Mouse (Mus musculus): ENCODE results near the gene Nim1k. TPM values are rescaled to one million over a fixed set of nuclear protein-coding genes. Genes with fewer than 3 reads are reported as not detected.
"Not testable (repeated sequence)": the region's sequence is repeated elsewhere in the genome, so short reads cannot be mapped to it uniquely, and the experiment has no call there.

Nim1k gene
- polyA plus RNA-seq, 1 experiment = 0.05 TPM

DNA sequence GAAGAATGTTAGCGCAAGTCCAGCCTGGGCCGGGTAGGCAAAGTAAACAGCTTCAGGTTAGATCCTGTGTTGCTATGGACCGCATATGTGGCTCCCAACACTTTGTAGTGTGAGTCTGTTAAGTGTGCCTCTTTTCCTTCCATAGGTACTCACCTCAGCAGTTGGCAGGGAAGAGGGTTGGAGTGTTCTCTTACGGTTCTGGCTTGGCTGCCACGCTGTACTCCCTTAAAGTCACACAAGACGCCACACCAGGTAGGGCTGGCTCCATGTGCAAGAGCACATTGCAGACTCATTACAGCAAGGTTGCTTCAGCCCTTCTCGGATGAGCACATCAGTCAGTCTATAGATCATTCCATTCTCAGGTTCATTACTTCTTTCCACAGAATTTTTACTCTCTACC, 51.4 kb downstream of the Nim1k start:
- H3K36me3 ChIP-seq (ENCODE audit: control insufficient read depth, insufficient read depth, low read length) = peaks cover 64% of the 10 kb centered on the region
- 89% methylated on average over 7 of the region's 7 CpGs for WGBS
- no peak overlapping the region for H3K27ac ChIP-seq (ENCODE audit: insufficient read depth, low read depth, low read length)
- H3K4me1 ChIP-seq (ENCODE audit: control insufficient read depth, insufficient read depth, insufficient read length, low read length) = no peaks in the 10 kb centered on the region
- no peaks in the 10 kb centered on the region for H3K27me3 ChIP-seq (ENCODE audit: control insufficient read depth, insufficient read depth, low read length)
- no peak overlapping the region for H3K4me3 ChIP-seq (ENCODE audit: low read depth, low read length)
- TF ChIP-seq POLR2A (IDR thresholded peaks at IDR 0.05; ENCODE audit: low read depth, low read length) (no peak), CTCF (IDR thresholded peaks at IDR 0.05; ENCODE audit: extremely low read depth, insufficient read length, insufficient replicate concordance, low read depth, low read length) (no peak)

DNA sequence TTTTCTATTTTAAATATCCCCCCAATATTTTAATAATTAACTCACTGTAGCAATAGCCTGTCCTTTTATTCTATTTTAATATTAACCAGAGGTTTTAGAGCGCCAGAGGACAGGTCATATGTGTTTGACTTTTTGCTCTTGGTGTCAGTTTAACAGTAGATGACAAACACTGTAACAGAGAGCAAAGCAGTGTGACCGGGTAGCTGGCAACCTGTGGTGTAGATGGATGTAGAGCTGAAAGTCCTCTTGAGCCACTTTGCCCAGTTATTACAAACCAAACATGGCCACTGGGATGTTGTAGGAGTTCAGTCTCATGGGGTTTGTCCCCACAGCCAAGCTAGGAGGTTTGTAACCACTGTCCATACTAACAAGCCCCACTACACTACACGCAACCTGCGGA, 57.2 kb downstream of the Nim1k start:
- Histone ChIP-seq H3K4me1 (ENCODE audit: control insufficient read depth, insufficient read depth, insufficient read length, low read length) (peaks cover 3% of the 10 kb centered on the region), H3K27me3 (ENCODE audit: control insufficient read depth, insufficient read depth, low read length) (no peaks in the 10 kb centered on the region), H3K4me3 (ENCODE audit: low read depth, low read length) (no peak overlapping the region), H3K27ac (ENCODE audit: insufficient read depth, low read depth, low read length) (no peak overlapping the region), H3K36me3 (ENCODE audit: control insufficient read depth, insufficient read depth, low read length) (peaks cover 44% of the 10 kb centered on the region)
- no peak for TF ChIP-seq CTCF (IDR thresholded peaks at IDR 0.05; ENCODE audit: extremely low read depth, insufficient read length, insufficient replicate concordance, low read depth, low read length)
- WGBS = 81% methylated on average over 4 of the region's 4 CpGs

DNA sequence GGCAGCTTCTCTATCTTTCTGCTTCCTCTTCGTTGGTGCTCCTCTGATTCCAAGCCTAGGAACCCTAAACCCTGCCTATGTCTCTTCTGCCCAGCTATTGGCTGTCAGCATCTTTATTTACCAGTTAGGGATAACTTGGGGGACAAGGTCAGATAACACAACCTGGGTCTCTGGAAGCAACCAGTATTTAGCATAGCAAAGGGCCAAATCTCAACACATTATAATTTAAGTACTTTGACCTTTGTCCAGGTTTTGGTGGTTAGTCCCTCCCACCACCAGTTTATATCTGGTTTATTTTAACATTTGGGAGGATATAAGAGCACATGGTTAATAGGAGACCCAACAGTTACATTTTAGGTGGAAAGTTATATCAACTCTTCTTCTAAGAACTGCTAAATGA, 59.2 kb downstream of the Nim1k start:
- peaks cover 3% of the 10 kb centered on the region for H3K4me1 ChIP-seq (ENCODE audit: control insufficient read depth, insufficient read depth, insufficient read length, low read length)
- no peaks in the 10 kb centered on the region for H3K27me3 ChIP-seq (ENCODE audit: control insufficient read depth, insufficient read depth, low read length)
- WGBS = 60% methylated on average over 1 of the region's 1 CpGs
- H3K4me3 ChIP-seq (ENCODE audit: low read depth, low read length) = no peak overlapping the region
- peaks cover 31% of the 10 kb centered on the region for H3K36me3 ChIP-seq (ENCODE audit: control insufficient read depth, insufficient read depth, low read length)
- TF ChIP-seq CTCF (IDR thresholded peaks at IDR 0.05; ENCODE audit: extremely low read depth, insufficient read length, insufficient replicate concordance, low read depth, low read length) = no peak
- no peak overlapping the region for H3K27ac ChIP-seq (ENCODE audit: insufficient read depth, low read depth, low read length)

DNA sequence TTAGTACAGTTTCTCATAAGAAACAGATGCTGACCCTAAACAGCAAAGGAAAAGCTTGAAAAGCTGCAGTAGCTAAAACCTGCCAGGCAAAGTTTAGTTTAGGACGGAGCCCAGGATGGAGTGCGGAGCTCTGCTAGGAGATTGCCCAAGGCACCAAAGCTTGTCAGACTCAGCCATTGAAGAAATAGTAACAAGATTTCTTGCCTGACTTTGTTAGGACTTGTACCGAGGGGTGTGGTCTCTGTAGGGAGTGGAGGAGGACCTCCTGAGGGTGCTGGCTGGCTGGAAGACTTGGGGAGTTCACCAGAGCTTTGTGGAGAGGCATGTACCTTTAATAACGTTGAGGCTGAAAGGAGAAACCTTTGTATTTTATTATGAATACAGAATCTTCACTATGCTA, 60.0 kb downstream of the Nim1k start:
- peaks cover 26% of the 10 kb centered on the region for H3K36me3 ChIP-seq (ENCODE audit: control insufficient read depth, insufficient read depth, low read length)
- TF ChIP-seq POLR2A (IDR thresholded peaks at IDR 0.05; ENCODE audit: low read depth, low read length) (no peak), CTCF (IDR thresholded peaks at IDR 0.05; ENCODE audit: extremely low read depth, insufficient read length, insufficient replicate concordance, low read depth, low read length) (no peak)
- WGBS = 77% methylated on average over 4 of the region's 4 CpGs
- no peak overlapping the region for H3K4me3 ChIP-seq (ENCODE audit: low read depth, low read length)
- H3K27me3 ChIP-seq (ENCODE audit: control insufficient read depth, insufficient read depth, low read length) = no peaks in the 10 kb centered on the region
- peaks cover 5% of the 10 kb centered on the region for H3K4me1 ChIP-seq (ENCODE audit: control insufficient read depth, insufficient read depth, insufficient read length, low read length)
- H3K27ac ChIP-seq (ENCODE audit: insufficient read depth, low read depth, low read length) = no peak overlapping the region

DNA sequence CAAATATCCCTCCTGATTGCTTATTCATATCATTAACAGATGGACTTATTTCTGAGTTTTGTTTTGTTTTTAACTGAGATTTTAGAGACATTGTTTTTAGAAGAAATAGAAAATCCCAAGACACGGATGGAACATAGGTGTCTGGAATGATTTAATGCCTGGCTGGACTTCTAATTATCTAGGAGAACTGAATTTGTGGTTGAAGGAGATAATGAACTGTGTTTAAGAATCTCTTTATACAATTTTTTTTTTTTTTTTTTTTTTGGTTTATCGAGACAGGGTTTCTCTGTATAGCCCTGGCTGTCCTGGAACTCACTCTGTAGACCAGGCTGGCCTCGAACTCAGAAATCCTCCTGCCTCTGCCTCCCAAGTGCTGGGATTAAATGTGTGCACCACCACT, 63.7 kb downstream of the Nim1k start:
- not testable (repeated sequence) for H3K4me1 ChIP-seq (ENCODE audit: control insufficient read depth, insufficient read depth, insufficient read length, low read length); H3K27ac ChIP-seq (ENCODE audit: insufficient read depth, low read depth, low read length); H3K27me3 ChIP-seq (ENCODE audit: control insufficient read depth, insufficient read depth, low read length); H3K4me3 ChIP-seq (ENCODE audit: low read depth, low read length); H3K36me3 ChIP-seq (ENCODE audit: control insufficient read depth, insufficient read depth, low read length)
- 61% methylated on average over 3 of the region's 3 CpGs for WGBS

DNA sequence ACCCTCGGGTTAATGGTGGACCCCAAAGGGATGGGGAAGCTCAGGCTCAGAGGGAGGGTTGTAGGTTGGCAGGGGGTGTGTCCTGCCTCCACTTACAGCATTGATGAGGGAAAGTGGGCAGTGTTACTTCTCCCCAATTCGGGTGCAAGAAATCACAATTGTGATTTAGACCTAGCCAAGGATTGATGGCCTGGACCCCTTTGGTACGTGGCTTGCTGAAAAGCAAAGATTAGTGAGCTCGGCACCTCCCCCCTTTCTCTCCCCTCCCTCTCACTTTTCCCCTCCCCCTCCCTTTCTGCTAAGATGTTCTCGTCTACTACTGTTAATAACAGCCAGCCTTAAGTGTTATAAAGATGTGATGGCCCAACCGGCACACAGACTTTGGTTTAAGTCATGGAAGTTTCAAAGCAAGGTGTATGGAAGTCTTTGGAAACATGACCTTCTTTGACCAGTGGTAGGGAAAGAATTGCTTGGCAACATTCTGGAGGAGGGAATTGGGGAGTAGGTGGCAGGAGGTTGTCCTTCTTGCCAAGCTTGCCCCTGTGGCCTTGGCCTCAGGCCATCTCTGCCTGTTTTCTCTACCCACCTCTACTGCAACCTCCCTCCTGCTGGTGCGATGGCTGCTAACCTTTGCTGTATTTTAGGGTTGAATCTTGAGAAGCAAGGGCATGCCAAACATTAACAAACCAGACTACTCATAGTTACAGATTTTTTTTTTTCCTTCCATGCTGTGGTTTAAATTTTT, 64.6 kb downstream of the Nim1k start:
- H3K27me3 ChIP-seq (ENCODE audit: control insufficient read depth, insufficient read depth, low read length) = no peaks in the 10 kb centered on the region
- 1% methylated on average over 7 of the region's 7 CpGs for WGBS
- TF ChIP-seq POLR2A (IDR thresholded peaks at IDR 0.05; ENCODE audit: low read depth, low read length) (no peak), CTCF (IDR thresholded peaks at IDR 0.05; ENCODE audit: extremely low read depth, insufficient read length, insufficient replicate concordance, low read depth, low read length) (no peak)

DNA sequence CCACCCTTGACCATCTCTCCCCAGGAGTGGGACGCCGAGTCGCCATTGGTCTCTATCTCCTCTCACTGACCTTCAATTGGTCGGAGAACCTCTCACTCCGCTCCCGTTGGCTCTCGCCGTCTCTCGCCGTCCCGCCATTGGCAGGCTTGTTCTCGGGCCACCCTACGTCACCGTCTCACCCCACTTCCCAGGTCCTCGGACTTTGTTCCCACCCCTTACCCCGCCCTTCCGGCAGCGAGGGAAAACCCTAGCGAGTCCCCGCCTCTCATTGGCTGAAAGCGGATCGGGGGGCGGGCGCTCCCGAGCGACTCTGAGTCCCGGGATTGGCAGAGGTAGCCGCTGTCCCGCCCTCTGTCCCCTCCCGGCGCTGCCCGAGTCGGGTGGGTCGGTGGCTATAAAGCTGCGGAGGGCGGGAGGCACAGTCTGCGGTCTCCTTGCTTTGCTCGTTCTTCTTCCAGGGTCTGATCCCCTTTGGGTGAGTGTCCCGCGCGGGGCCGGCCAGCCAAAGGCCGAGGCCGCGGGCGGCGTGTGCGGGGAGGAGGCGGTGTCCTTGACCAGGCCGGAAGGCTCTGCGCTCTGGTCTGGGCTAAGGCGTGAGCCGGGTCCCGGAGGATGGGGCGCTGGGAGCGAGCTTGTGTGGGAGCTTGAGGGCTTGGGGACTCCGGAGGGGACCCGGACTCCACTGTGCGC, 65.5 kb downstream of the Nim1k start, which contains the start of gene Hmgcs1:
TSS of gene Hmgcs1 (plus strand) at position 341 of the 690 bp plus-strand sequence.
- TF ChIP-seq POLR2A (IDR thresholded peaks at IDR 0.05; ENCODE audit: low read depth, low read length) (peak; percentile 93), CTCF (IDR thresholded peaks at IDR 0.05; ENCODE audit: extremely low read depth, insufficient read length, insufficient replicate concordance, low read depth, low read length) (no peak)
- peak within 1 kb of the TSS; percentile 87 for H3K27ac ChIP-seq (ENCODE audit: insufficient read depth, low read depth, low read length)
- peak within 1 kb of the TSS; percentile 93 for H3K4me3 ChIP-seq (ENCODE audit: low read depth, low read length)
- WGBS = under 1% methylated on average over 59 of the region's 59 CpGs
- no peaks in the 10 kb centered on the region for H3K27me3 ChIP-seq (ENCODE audit: control insufficient read depth, insufficient read depth, low read length)
- H3K36me3 ChIP-seq (ENCODE audit: control insufficient read depth, insufficient read depth, low read length) = peaks cover 7% of the 10 kb centered on the region; the same call in 1 of the 2 replicates
- peaks cover 2% of the 10 kb centered on the region; the same call in 1 of the 2 replicates for H3K4me1 ChIP-seq (ENCODE audit: control insufficient read depth, insufficient read depth, insufficient read length, low read length)

More for the DNA sequence above, 64.6 kb downstream of the Nim1k start:
- H3K27ac ChIP-seq (ENCODE audit: insufficient read depth, low read depth, low read length) = peak overlapping the region; percentile 87
- peaks cover 5% of the 10 kb centered on the region for H3K4me1 ChIP-seq (ENCODE audit: control insufficient read depth, insufficient read depth, insufficient read length, low read length)
- peaks cover 9% of the 10 kb centered on the region for H3K36me3 ChIP-seq (ENCODE audit: control insufficient read depth, insufficient read depth, low read length)
- H3K4me3 ChIP-seq (ENCODE audit: low read depth, low read length) = peak overlapping the region; percentile 93

Data from small intestine, adult 2 months (tissue).